Mouse (Mus musculus) myocyte (in vitro differentiated cells): ENCODE results near the gene Pikfyve.

Experiments used
- E2F4 ChIP-seq: IDR thresholded peaks from one replicate; pipeline ENCODE4 v1.6.1; 2011; ENCODE audit warnings: mild to moderate bottlenecking, control low read depth, moderate library complexity; ENCODE audit not compliant: insufficient read depth
- MAX ChIP-seq: IDR thresholded peaks from one replicate; pipeline ENCODE4 v1.6.1; 2011; ENCODE audit warnings: low read depth, mild to moderate bottlenecking, control low read depth
- POLR2A ChIP-seq: IDR thresholded peaks from one replicate; pipeline ENCODE4 v1.6.1; 2011; ENCODE audit warnings: low read depth, mild to moderate bottlenecking, control low read depth, moderate library complexity; ENCODE audit not compliant: insufficient read length
- POLR2AphosphoS2 ChIP-seq: IDR thresholded peaks from one replicate; pipeline ENCODE4 v1.6.1; 2011; ENCODE audit warnings: low read depth, control low read depth; ENCODE audit not compliant: insufficient read length
- USF1 ChIP-seq: IDR thresholded peaks from one replicate; pipeline ENCODE4 v1.6.1; 2011; ENCODE audit warnings: low read depth, mild to moderate bottlenecking, control low read depth, moderate library complexity

GRCm38 (mm10) chr1:65281756-65282155, 95.3 kb downstream of the Pikfyve start, which contains the start of gene Pth2r:
- no peak for TF ChIP-seq POLR2A
- TF ChIP-seq MAX = no peak
- TF ChIP-seq POLR2AphosphoS2 = no peak
- TF ChIP-seq USF1 = no peak
- TF ChIP-seq E2F4 = no peak
